Mouse (Mus musculus): Measurements from ENCODE around the gene Otulin.

DNA sequence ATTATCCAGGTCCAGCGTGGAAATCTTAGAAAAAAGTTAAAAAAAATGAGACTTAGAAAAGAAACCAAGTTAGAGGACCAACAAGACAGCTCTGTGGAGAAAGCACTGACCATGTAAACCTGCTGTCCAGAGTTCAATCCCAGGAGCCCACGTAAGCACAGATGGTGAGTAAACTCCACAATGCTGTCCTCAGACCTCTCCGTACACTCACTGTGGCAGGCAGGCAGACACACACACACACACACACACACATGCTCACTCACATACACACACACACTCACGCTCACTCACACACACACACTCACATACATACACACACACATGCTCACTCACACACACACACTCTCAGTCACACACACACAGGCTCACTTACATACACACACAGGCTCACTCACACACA is 17.2 kb downstream of the Otulin start:
- TF ChIP-seq CTCF (IDR thresholded peaks at IDR 0.05; ENCODE audit: extremely low read depth, insufficient read depth, insufficient read length, insufficient replicate concordance) (no peak), POLR2A (IDR thresholded peaks at IDR 0.05; ENCODE audit: low read depth, low read length) (no peak)
